Mouse (Mus musculus): ENCODE results near the gene Hoxc6. TPM values are rescaled to one million over a fixed set of nuclear protein-coding genes. Genes with fewer than 3 reads are reported as not detected.

Gene Hoxc6
- total and polyA plus RNA-seq, 3 experiments = 0.42 to 4.5 (median 0.79) TPM

- TF ChIP-seq MEF2A (IDR thresholded peaks at IDR 0.05; ENCODE audit: borderline replicate concordance, low read depth, low read length) = no peak
- no peak for TF ChIP-seq MAFK (IDR thresholded peaks at IDR 0.05; ENCODE audit: insufficient replicate concordance, low read length)
- TF ChIP-seq CTCF (conservative IDR thresholded peaks at IDR 0.05 in 1 of 2, IDR thresholded peaks at IDR 0.05 in 1 of 2; ENCODE audit: low read depth in 2 of 2, low read length in 2 of 2) = no peak
- Histone ChIP-seq H3K79me2 (replicated peaks; ENCODE audit: control insufficient read depth, extremely low read depth, insufficient read depth, poor library complexity, severe bottlenecking) (no peaks in the 10 kb centered on the region), H3K4me1 (ENCODE audit: control insufficient read depth in 1 of 2, insufficient read depth in 2 of 2) (no peaks in the 10 kb centered on the region; a peak in 1 of 4 replicates), H3K4me3 (replicated peaks in 1 of 3; ENCODE audit: low read depth in 2 of 3, low read length in 2 of 3, poor library complexity in 1 of 3) (no peak overlapping the region), H3K36me3 (replicated peaks in 1 of 2; ENCODE audit: control insufficient read depth in 1 of 2, insufficient read depth in 1 of 2, low read length in 1 of 2) (no peaks in the 10 kb centered on the region), H3K9ac (ENCODE audit: insufficient read depth, low read depth) (no peak overlapping the region), H3K27me3 (replicated peaks) (peaks cover 95% of the 10 kb centered on the region), H3K9me3 (replicated peaks; ENCODE audit: low read length) (peaks cover 6% of the 10 kb centered on the region), H3K27ac (ENCODE audit: insufficient read depth, low read depth) (no peak overlapping the region), H3K4me2 (ENCODE audit: insufficient read depth, low read depth, poor library complexity, severe bottlenecking) (no peak overlapping the region)
- dilution Hi-C loops (cut with MboI; ENCODE audit: extremely low pct_ligation_motif_present, extremely low pct_unique_long_range_greater_than_20kb, low sequenced_read_pairs) = no loop called here
- DNase-seq (ENCODE audit: extremely low read depth) = no peak
- in situ Hi-C loops (cut with MboI; ENCODE audit: low pct_ligation_motif_present, low pct_unique_long_range_greater_than_20kb, low sequenced_read_pairs) = no loop called here
These were observed 44.5 kb upstream of the Hoxc6 start for GRCm38 (mm10) chr15:102953561-102953960.

GRCm38 (mm10) chr15:102954192-102955006 lies 43.7 kb upstream of the Hoxc6 start, which contains the start of gene Hoxc11:
Gene Hoxc11, plus strand, starts transcription at chr15:102954427.
- peaks cover 95% of the 10 kb centered on the region for H3K27me3 ChIP-seq (replicated peaks)

GRCm38 (mm10) chr15:102955007-102955382 lies 43.1 kb upstream of the Hoxc6 start:
- TF ChIP-seq USF2 (conservative IDR thresholded peaks at IDR 0.05; ENCODE audit: low read depth, low read length) (no peak), JUND (conservative IDR thresholded peaks at IDR 0.05; ENCODE audit: low read depth, low read length) (no peak), JUN (IDR thresholded peaks at IDR 0.05; ENCODE audit: insufficient read depth, low read depth, low read length) (no peak), UBTF (IDR thresholded peaks at IDR 0.05; ENCODE audit: low read depth, low read length) (no peak)
- peaks cover 95% of the 10 kb centered on the region for H3K27me3 ChIP-seq (replicated peaks)
- H3K79me2 ChIP-seq (replicated peaks; ENCODE audit: control insufficient read depth, extremely low read depth, insufficient read depth, poor library complexity, severe bottlenecking) = no peaks in the 10 kb centered on the region
- dilution Hi-C loops (cut with MboI; ENCODE audit: extremely low pct_ligation_motif_present, extremely low pct_unique_long_range_greater_than_20kb, low sequenced_read_pairs) (no loop called here), in situ Hi-C loops (cut with MboI; ENCODE audit: low pct_ligation_motif_present, low pct_unique_long_range_greater_than_20kb, low sequenced_read_pairs) (no loop called here)
- H3K9me3 ChIP-seq (replicated peaks; ENCODE audit: low read length) = peaks cover 6% of the 10 kb centered on the region
- no peak for DNase-seq (ENCODE audit: extremely low read depth)
- no peak overlapping the region for H3K27ac ChIP-seq (ENCODE audit: insufficient read depth, low read depth)
- H3K4me2 ChIP-seq (ENCODE audit: insufficient read depth, low read depth, poor library complexity, severe bottlenecking) = no peak overlapping the region
- H3K36me3 ChIP-seq (replicated peaks in 1 of 2; ENCODE audit: control insufficient read depth in 1 of 2, insufficient read depth in 1 of 2, low read length in 1 of 2) = no peaks in the 10 kb centered on the region
- no peak overlapping the region for H3K9ac ChIP-seq (ENCODE audit: insufficient read depth, low read depth)
- peaks cover 0 to 7% of the 10 kb centered on the region in 2 experiments; a peak in 3 of 4 replicates for H3K4me1 ChIP-seq (ENCODE audit: control insufficient read depth in 1 of 2, insufficient read depth in 2 of 2)
- no peak overlapping the region for H3K4me3 ChIP-seq (replicated peaks in 1 of 3; ENCODE audit: low read depth in 2 of 3, low read length in 2 of 3, poor library complexity in 1 of 3)

More at GRCm38 (mm10) chr15:102954192-102955006, 43.7 kb upstream of the Hoxc6 start, which contains the start of gene Hoxc11:
- TF ChIP-seq CHD1 (IDR thresholded peaks at IDR 0.05; ENCODE audit: low read depth, low read length) (no peak), NRF1 (IDR thresholded peaks at IDR 0.05; ENCODE audit: low read depth, low read length) (no peak), PAX5 (IDR thresholded peaks at IDR 0.05; ENCODE audit: low read length) (no peak), ELF1 (IDR thresholded peaks at IDR 0.05; ENCODE audit: low read depth, low read length) (no peak)
- in situ Hi-C loops (cut with MboI; ENCODE audit: low pct_ligation_motif_present, low pct_unique_long_range_greater_than_20kb, low sequenced_read_pairs) (no loop called here), dilution Hi-C loops (cut with MboI; ENCODE audit: extremely low pct_ligation_motif_present, extremely low pct_unique_long_range_greater_than_20kb, low sequenced_read_pairs) (no loop called here)
- Histone ChIP-seq H3K4me1 (ENCODE audit: control insufficient read depth in 1 of 2, insufficient read depth in 2 of 2) (peaks cover 0 to under 1% of the 10 kb centered on the region in 2 experiments; a peak in 3 of 4 replicates), H3K9ac (ENCODE audit: insufficient read depth, low read depth) (no peak within 1 kb of the TSS), H3K27ac (ENCODE audit: insufficient read depth, low read depth) (no peak within 1 kb of the TSS), H3K4me2 (ENCODE audit: insufficient read depth, low read depth, poor library complexity, severe bottlenecking) (no peak within 1 kb of the TSS), H3K79me2 (replicated peaks; ENCODE audit: control insufficient read depth, extremely low read depth, insufficient read depth, poor library complexity, severe bottlenecking) (no peaks in the 10 kb centered on the region), H3K9me3 (replicated peaks; ENCODE audit: low read length) (peaks cover 6% of the 10 kb centered on the region), H3K4me3 (replicated peaks in 1 of 3; ENCODE audit: low read depth in 2 of 3, low read length in 2 of 3, poor library complexity in 1 of 3) (no peak within 1 kb of the TSS), H3K36me3 (replicated peaks in 1 of 2; ENCODE audit: control insufficient read depth in 1 of 2, insufficient read depth in 1 of 2, low read length in 1 of 2) (no peaks in the 10 kb centered on the region)
- DNase-seq (ENCODE audit: extremely low read depth) = no peak
